Mouse (Mus musculus): Measurements from ENCODE around the gene Six1. TPM values are rescaled to one million over a fixed set of nuclear protein-coding genes. Genes with fewer than 3 reads are reported as not detected.
A peak's percentile ranks its signal among the peaks of the same experiment; 100 is the strongest.

Gene Six1
- polyA plus RNA-seq, 1 experiment from 2014 or later = 11.0 TPM

DNA sequence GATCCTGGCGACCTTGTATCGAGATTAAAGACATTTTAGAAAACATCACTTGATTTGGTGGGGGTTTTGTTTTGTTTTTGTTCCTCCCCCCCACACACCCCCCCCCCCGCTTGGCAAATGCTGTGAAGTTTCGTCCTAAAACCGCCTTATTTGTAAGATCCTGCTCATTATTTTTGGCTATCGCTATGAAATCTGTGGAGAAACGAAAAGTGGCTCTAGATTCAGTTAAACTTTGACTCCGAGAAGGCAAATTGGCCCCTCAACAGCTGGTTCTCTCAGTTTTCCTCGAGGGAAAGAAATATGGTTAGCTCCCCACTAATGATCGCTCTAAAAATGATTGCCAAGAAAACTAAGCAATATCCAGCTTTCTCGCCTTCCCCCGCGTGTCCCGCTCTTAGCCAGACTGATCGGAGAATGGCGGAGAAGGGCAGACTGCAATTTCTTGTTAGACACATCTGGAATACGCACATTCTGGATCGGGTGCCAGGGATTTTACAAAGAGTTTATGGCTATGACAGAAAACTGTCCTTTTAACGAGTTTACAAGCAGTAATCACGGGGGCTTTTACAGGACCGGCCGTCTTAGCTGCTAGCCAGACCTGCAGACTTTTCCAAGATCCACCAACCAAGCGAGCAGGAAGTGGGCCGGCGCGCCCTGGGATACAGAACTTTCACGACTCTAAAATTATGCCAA is 13.0 kb downstream of the Six1 start:
- Histone ChIP-seq H3K4me2 (ENCODE audit: low read depth, low read length, severe bottlenecking) (no peak overlapping the region), H3K4me1 (replicated peaks; ENCODE audit: control insufficient read depth, insufficient read depth, low read length) (peaks cover 6% of the 10 kb centered on the region; the same call in 1 of the 2 replicates), H3K4me3 (ENCODE audit: low read depth, low read length) (no peak overlapping the region), H3K27ac (ENCODE audit: low read depth, low read length) (no peak overlapping the region), H3K36me3 (ENCODE audit: control insufficient read depth, insufficient read depth, low read length) (no peaks in the 10 kb centered on the region), H3K9me3 (ENCODE audit: control insufficient read depth, low read length) (no peaks in the 10 kb centered on the region), H3K9ac (ENCODE audit: low read length) (no peak overlapping the region), H3K27me3 (ENCODE audit: control insufficient read depth, insufficient read depth, low read length) (peaks cover 80% of the 10 kb centered on the region)
- DNase-seq (ENCODE audit: low spot score) (peak; percentile 63), ATAC-seq (replicated peaks; ENCODE audit: low FRiP score) (no peak)
- WGBS = under 1% methylated on average over 27 of the region's 27 CpGs

DNA sequence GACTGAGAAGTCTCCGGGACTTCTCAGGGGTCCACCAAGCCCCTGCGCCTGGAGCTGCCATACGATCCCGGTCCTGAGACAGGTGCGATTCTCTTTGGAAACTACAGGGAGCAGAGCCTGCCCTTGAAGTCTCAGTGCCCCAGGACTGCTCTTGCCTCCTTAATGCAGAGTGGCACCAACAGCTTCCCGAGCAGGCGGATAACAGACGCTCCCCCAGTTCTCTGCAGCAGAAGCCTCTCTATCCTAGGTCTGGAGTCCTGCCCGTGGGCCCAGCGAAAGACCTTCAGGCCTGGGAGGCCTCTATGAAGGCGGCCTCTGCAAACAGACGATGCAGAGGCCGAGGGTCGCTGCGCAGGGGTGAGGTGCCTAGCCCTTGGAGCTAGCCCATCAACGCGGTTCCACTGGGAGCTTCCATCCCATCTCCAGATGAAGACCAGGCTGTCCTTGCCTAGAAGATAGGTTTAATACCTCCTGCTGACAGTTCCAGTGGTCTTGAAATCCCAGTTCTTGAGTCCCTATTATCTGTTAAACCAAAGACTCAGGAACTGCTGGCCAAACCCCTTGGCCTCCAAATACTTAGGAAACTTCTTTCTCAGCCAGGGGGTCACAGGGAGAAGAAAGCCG is 13.6 kb downstream of the Six1 start:
- H3K9me3 ChIP-seq (ENCODE audit: control insufficient read depth, low read length) = no peaks in the 10 kb centered on the region
- under 1% methylated on average over 18 of the region's 18 CpGs for WGBS
- no peak overlapping the region for H3K27ac ChIP-seq (ENCODE audit: low read depth, low read length)
- H3K4me2 ChIP-seq (ENCODE audit: low read depth, low read length, severe bottlenecking) = 0 out of 2 replicates have a peak overlapping the region, but pooled peaks have one; percentile 2
- DNase-seq (ENCODE audit: low spot score) (no peak), ATAC-seq (replicated peaks; ENCODE audit: low FRiP score) (no peak)
- peaks cover 7% of the 10 kb centered on the region; the same call in 1 of the 2 replicates for H3K4me1 ChIP-seq (replicated peaks; ENCODE audit: control insufficient read depth, insufficient read depth, low read length)
- peaks cover 79% of the 10 kb centered on the region for H3K27me3 ChIP-seq (ENCODE audit: control insufficient read depth, insufficient read depth, low read length)
- no peaks in the 10 kb centered on the region for H3K36me3 ChIP-seq (ENCODE audit: control insufficient read depth, insufficient read depth, low read length)
- H3K9ac ChIP-seq (ENCODE audit: low read length) = no peak overlapping the region
- H3K4me3 ChIP-seq (ENCODE audit: low read depth, low read length) = no peak overlapping the region

DNA sequence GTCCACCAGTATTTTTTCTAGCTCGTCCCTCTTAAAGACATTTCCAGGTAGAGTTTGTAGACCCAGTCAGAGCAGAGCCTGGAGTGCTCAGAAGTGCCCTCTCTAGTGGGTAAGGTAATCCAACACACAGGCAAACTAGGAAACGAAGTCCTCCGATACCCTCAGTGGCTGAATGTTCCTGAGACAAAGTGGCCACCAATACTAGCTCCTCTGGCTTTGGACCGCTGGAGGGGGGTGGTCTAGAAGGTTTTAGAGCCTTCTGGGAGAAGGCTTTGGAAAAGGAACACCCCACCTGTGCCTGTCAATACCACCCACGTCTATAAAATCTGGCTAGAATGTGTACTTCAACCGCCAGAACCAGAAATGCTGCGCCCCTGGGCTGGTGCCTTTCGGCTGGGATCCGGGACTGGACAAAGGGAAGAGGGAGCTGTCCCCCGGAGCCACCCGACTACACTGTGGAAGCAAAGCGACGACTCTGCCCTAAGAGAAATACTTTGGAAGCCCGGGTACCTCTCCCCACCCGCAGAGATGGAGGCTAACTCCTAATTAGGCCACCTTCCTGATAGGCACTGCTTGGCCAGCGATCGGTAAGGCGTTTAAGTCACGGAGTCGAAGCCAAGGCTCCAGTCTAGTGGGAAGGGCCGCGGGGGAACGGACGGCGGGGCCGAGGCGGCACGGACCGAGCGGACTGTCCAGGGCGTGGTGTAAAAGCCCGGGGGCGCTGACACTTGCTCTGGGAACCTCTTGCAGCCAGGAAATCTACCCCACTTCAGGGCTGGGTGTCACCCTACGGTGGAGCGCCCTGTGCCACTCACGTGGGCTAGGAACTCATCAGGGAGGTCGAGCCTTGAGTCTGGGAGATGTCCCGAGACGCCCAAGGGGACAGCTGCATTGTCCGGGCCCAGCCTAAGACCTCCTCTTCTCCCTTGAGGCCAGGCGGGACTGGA is 14.4 kb downstream of the Six1 start:
- Histone ChIP-seq H3K9ac (ENCODE audit: low read length) (no peak overlapping the region), H3K27ac (ENCODE audit: low read depth, low read length) (no peak overlapping the region)
- ATAC-seq (replicated peaks; ENCODE audit: low FRiP score) = no peak

DNA sequence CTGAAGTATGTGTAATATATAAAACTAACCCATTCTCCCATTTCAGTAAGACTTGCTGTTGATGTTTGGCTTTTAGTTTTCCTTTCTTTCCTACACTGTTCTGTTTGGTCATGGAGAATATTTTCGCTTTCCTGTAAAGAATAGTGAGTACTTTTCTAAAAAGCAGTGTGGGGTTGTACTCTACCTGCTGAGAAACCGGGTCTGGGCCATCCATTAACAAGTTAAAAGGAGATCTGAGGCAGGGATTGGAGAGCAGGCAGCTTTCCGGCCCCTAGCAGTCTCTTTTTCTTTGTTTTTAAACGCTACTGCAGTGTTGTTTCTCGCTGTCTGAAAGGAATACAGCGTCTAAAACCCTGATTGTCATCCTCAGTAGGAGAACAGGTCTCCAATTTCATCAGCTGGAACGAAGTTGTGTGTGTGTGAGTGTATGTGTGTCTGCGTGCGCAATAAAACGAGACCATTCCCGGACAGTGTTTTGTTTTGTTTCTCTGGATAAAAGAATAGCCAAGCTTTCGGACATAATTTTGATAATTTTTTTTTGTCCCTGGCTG is 15.2 kb downstream of the Six1 start:
- WGBS = 2% methylated on average over 12 of the region's 12 CpGs
- Histone ChIP-seq H3K4me2 (ENCODE audit: low read depth, low read length, severe bottlenecking) (no peak overlapping the region), H3K9me3 (ENCODE audit: control insufficient read depth, low read length) (no peaks in the 10 kb centered on the region), H3K27me3 (ENCODE audit: control insufficient read depth, insufficient read depth, low read length) (peaks cover 77% of the 10 kb centered on the region), H3K4me1 (replicated peaks; ENCODE audit: control insufficient read depth, insufficient read depth, low read length) (peaks cover 5% of the 10 kb centered on the region; the same call in 1 of the 2 replicates), H3K9ac (ENCODE audit: low read length) (no peak overlapping the region), H3K36me3 (ENCODE audit: control insufficient read depth, insufficient read depth, low read length) (no peaks in the 10 kb centered on the region), H3K27ac (ENCODE audit: low read depth, low read length) (no peak overlapping the region), H3K4me3 (ENCODE audit: low read depth, low read length) (no peak overlapping the region)
- ATAC-seq (replicated peaks; ENCODE audit: low FRiP score) (no peak), DNase-seq (ENCODE audit: low spot score) (no peak)

More for the DNA sequence above, 14.4 kb downstream of the Six1 start:
- H3K4me3 ChIP-seq (ENCODE audit: low read depth, low read length) = no peak overlapping the region; the same call in 1 of the 2 replicates
- peaks cover 5% of the 10 kb centered on the region; the same call in 1 of the 2 replicates for H3K4me1 ChIP-seq (replicated peaks; ENCODE audit: control insufficient read depth, insufficient read depth, low read length)
- no peaks in the 10 kb centered on the region for H3K9me3 ChIP-seq (ENCODE audit: control insufficient read depth, low read length)
- H3K4me2 ChIP-seq (ENCODE audit: low read depth, low read length, severe bottlenecking) = 0 out of 2 replicates have a peak overlapping the region, but pooled peaks have one; percentile 6
- DNase-seq (ENCODE audit: low spot score) = peak; percentile 63
- no peaks in the 10 kb centered on the region for H3K36me3 ChIP-seq (ENCODE audit: control insufficient read depth, insufficient read depth, low read length)
- H3K27me3 ChIP-seq (ENCODE audit: control insufficient read depth, insufficient read depth, low read length) = peaks cover 78% of the 10 kb centered on the region
- WGBS = under 1% methylated on average over 41 of the region's 41 CpGs

DNA sequence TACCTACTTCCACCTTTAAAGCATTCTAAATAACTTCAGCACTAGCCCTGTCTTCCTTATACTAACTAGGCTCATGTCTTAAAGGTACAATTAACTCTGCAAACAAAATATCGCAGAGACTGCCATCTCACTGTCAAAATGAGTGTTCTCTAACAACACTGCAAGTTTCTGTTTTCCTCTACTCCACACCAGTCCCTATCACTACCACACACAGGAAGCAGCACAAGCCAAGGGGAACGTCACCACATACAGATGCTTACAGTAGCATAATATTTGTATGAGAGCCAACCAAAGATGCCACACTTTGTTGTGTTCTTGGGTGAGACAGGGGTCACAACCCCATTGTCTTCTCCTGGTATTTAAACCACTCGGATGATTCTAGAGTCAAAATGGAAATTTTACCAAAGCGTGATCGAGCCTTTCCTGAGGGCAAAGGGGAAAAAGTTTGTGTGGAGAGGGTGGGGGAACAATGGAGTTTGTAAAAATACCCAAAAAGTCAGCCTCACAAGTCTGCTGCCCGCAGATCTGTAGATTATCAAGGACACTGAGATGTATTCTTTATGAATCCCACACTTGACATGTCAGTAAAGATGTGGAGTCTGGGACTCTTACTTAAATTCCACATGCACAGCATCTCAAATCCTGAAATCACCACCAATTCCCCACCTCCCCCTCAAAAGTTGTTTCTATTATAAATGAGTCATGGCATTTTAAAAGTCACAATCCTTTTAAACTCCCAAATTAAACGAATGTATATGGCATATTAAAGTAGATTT is 16.1 kb downstream of the Six1 start:
- peaks cover 5% of the 10 kb centered on the region; the same call in 1 of the 2 replicates for H3K4me1 ChIP-seq (replicated peaks; ENCODE audit: control insufficient read depth, insufficient read depth, low read length)
- peaks cover 79% of the 10 kb centered on the region for H3K27me3 ChIP-seq (ENCODE audit: control insufficient read depth, insufficient read depth, low read length)
- no peak overlapping the region for H3K9ac ChIP-seq (ENCODE audit: low read length)
- H3K36me3 ChIP-seq (ENCODE audit: control insufficient read depth, insufficient read depth, low read length) = no peaks in the 10 kb centered on the region
- no peaks in the 10 kb centered on the region for H3K9me3 ChIP-seq (ENCODE audit: control insufficient read depth, low read length)
- no peak overlapping the region for H3K4me3 ChIP-seq (ENCODE audit: low read depth, low read length)
- DNase-seq (ENCODE audit: low spot score) = no peak
- WGBS = 6% methylated on average over 7 of the region's 7 CpGs
- H3K27ac ChIP-seq (ENCODE audit: low read depth, low read length) = no peak overlapping the region
- ATAC-seq (replicated peaks; ENCODE audit: low FRiP score) = no peak
- no peak overlapping the region for H3K4me2 ChIP-seq (ENCODE audit: low read depth, low read length, severe bottlenecking)

DNA sequence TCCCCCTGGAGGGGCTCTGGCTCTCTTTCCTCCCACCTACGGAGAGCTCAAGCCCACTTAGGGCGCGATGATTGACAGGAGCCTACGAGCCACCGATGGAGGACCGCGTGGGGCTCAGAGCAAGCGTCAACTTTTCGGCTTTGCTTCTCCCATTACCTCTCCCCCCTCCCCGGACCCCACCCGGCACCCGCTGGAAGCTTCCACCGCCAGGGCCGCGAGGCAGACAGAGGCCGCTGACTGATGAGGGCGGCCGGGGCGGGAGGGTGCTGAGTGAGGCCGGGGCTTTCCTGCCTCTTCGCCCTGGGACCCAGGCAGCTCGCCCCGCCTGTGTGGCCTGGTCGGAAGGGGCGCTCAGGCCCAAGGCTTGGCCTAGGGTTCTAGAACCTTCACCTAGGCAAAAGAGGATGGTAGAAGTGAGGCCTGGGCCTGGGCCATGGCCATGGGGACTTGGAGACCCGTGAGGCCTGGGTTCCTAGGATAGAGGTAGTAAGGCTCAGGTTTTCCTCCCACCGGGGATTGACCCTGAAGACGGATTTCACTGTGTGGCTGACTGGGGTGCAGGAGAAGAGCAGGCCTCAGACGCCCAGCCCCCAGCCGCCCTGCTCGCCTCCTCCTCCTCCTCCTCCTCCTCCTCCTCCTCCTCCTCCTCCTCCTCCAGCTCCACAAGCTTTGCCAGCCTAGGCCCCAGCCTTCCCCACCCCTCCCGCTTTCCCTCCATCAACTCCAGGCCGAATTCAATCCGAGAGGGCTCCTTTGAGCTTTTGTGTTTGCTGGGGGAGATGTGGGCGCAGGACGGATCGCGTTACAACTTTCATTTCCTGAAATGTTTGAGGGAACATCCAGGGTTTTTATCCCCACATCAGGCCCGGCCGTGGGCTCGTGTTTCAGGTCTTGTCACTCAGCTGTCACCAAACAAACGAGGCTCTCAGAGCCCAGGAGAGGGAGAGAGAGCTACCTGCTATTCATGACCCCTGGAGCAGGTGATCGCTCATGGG is 18.5 kb downstream of the Six1 start:
- Histone ChIP-seq H3K9me3 (ENCODE audit: control insufficient read depth, low read length) (no peaks in the 10 kb centered on the region), H3K9ac (ENCODE audit: low read length) (no peak overlapping the region), H3K4me1 (replicated peaks; ENCODE audit: control insufficient read depth, insufficient read depth, low read length) (peaks cover 5% of the 10 kb centered on the region; the same call in 1 of the 2 replicates), H3K27me3 (ENCODE audit: control insufficient read depth, insufficient read depth, low read length) (peaks cover 64% of the 10 kb centered on the region), H3K27ac (ENCODE audit: low read depth, low read length) (peak overlapping the region; percentile 38; the same call in 1 of the 2 replicates), H3K4me3 (ENCODE audit: low read depth, low read length) (peak overlapping the region; percentile 16; the same call in 1 of the 2 replicates), H3K36me3 (ENCODE audit: control insufficient read depth, insufficient read depth, low read length) (no peaks in the 10 kb centered on the region), H3K4me2 (ENCODE audit: low read depth, low read length, severe bottlenecking) (peak overlapping the region; percentile 31; the same call in 1 of the 2 replicates)
- ATAC-seq (replicated peaks; ENCODE audit: low FRiP score) (no peak; the same call in 1 of the 2 replicates), DNase-seq (ENCODE audit: low spot score) (peak; percentile 72)
- WGBS = 1% methylated on average over 43 of the region's 43 CpGs

DNA sequence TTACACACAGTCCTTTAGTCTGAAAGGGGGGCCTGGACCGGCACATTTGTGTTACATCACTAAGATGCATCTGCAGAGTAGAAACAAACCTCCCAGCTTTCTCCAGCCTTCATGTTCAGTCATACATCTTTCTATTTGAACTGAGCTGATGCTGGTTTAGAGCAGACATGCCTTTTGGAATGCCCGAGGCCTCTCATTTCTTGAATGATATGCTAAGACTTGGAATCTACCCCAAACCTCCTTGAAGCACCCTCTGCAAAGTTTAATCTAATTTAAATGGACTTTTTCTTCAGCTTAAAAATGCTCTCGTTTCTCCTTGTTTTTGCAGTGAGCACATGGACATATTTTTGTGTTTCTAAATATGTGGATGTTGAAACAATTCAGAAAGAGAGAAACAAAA is 21.0 kb downstream of the Six1 start:
- 78% methylated on average over 3 of the region's 3 CpGs for WGBS
- DNase-seq (ENCODE audit: low spot score) (no peak), ATAC-seq (replicated peaks; ENCODE audit: low FRiP score) (no peak)
- H3K4me1 ChIP-seq (replicated peaks; ENCODE audit: control insufficient read depth, insufficient read depth, low read length) = peaks cover 5% of the 10 kb centered on the region; the same call in 1 of the 2 replicates
- H3K4me3 ChIP-seq (ENCODE audit: low read depth, low read length) = no peak overlapping the region
- no peaks in the 10 kb centered on the region for H3K36me3 ChIP-seq (ENCODE audit: control insufficient read depth, insufficient read depth, low read length)
- no peaks in the 10 kb centered on the region for H3K9me3 ChIP-seq (ENCODE audit: control insufficient read depth, low read length)
- no peak overlapping the region for H3K27ac ChIP-seq (ENCODE audit: low read depth, low read length)
- H3K27me3 ChIP-seq (ENCODE audit: control insufficient read depth, insufficient read depth, low read length) = peaks cover 39% of the 10 kb centered on the region
- H3K4me2 ChIP-seq (ENCODE audit: low read depth, low read length, severe bottlenecking) = no peak overlapping the region
- no peak overlapping the region for H3K9ac ChIP-seq (ENCODE audit: low read length)

Data from forebrain, embryonic 11.5 days (tissue).